Mouse (Mus musculus) intestine, embryonic 15.5 days (tissue): ENCODE measurements around the gene Ssu72. TPM values are rescaled to one million over a fixed set of nuclear protein-coding genes. Genes with fewer than 3 reads are reported as not detected.
"Not testable (repeated sequence)": the region's sequence is repeated elsewhere in the genome, so short reads cannot be mapped to it uniquely, and the experiment has no call there.

ENCODE experiments used
- ATAC-seq: fragments of 200-750 bp; cut with Nextera tagmentation; 2 replicates; pipeline ENCODE4 v1.8.0; 2017; ENCODE audit warnings: moderate TSS enrichment, moderate library complexity
- H3K27ac ChIP-seq: fragments of 300-500 bp; sonication (generic); 2 replicates; pipeline ENCODE4 v1.5.1; 2015; ENCODE audit warnings: mild to moderate bottlenecking, inconsistent platforms
- H3K27me3 ChIP-seq: fragments of 300-500 bp; sonication (generic); replicated peaks from 2 replicates; pipeline ENCODE4 v1.6.1; 2015; ENCODE audit warnings: inconsistent platforms
- H3K36me3 ChIP-seq: fragments of 300-500 bp; sonication (generic); 2 replicates; pipeline ENCODE4 v1.6.1; 2015; ENCODE audit warnings: inconsistent platforms
- H3K4me1 ChIP-seq: fragments of 300-500 bp; sonication (generic); replicated peaks from 2 replicates; pipeline ENCODE4 v1.6.1; 2015; ENCODE audit warnings: inconsistent platforms
- H3K4me2 ChIP-seq: fragments of 300-500 bp; sonication (generic); replicated peaks from 2 replicates; pipeline ENCODE4 v1.6.1; 2015; ENCODE audit warnings: mild to moderate bottlenecking, inconsistent platforms
- H3K4me3 ChIP-seq: fragments of 300-500 bp; sonication (generic); replicated peaks from 2 replicates; pipeline ENCODE4 v1.5.1; 2015; ENCODE audit warnings: inconsistent platforms
- H3K9ac ChIP-seq: fragments of 300-500 bp; sonication (generic); 2 replicates; pipeline ENCODE4 v1.6.1; 2015; ENCODE audit warnings: inconsistent platforms
- H3K9me3 ChIP-seq: fragments of 300-500 bp; sonication (generic); 2 replicates; pipeline ENCODE4 v1.6.1; 2016; ENCODE audit warnings: inconsistent platforms
- WGBS: fragments of 180-500 bp; shearing (Covaris S2); methylation state at CpG from one replicate; pipeline ENCODE4 v1.1.7; 2015; 5-methylcytosine and 5-hydroxymethylcytosine counted together
- polyA plus RNA-seq: library from polyadenylated mRNA; unstranded; fragments of >200 nt; fragmentation: Nextera tagmentation; extraction: Ambion mirVana; gene quantifications from 2 replicates; pipeline ENCODE4 v1.2.1, GENCODE M21; 2015

Gene Ssu72
- polyA plus RNA-seq, 1 experiment from 2014 or later, result 153 TPM

- WGBS, result 82% methylated on average over 37 of the region's 37 CpGs
- H3K4me2 ChIP-seq, result no peak overlapping the region
- H3K9me3 ChIP-seq, result no peaks in the 10 kb centered on the region
- H3K9ac ChIP-seq, result no peak overlapping the region
- H3K27ac ChIP-seq, result no peak overlapping the region
- H3K36me3 ChIP-seq, result peaks cover 12% of the 10 kb centered on the region; the same call in 1 of the 2 replicates
- ATAC-seq, result no peak
- H3K4me3 ChIP-seq, result no peak overlapping the region
- peaks cover 10% of the 10 kb centered on the region for H3K4me1 ChIP-seq
- no peaks in the 10 kb centered on the region for H3K27me3 ChIP-seq
Measured at GRCm38 (mm10) chr4:155739741-155740636, 35.4 kb downstream of the Ssu72 start.

GRCm38 (mm10) chr4:155740681-155741080 is 36.1 kb downstream of the Ssu72 start:
- not testable (repeated sequence) for H3K27ac ChIP-seq, H3K9me3 ChIP-seq, H3K4me2 ChIP-seq, H3K4me1 ChIP-seq, H3K4me3 ChIP-seq, H3K27me3 ChIP-seq, H3K9ac ChIP-seq, ATAC-seq
- WGBS, result 91% methylated on average over 10 of the region's 10 CpGs
- peaks cover 12% of the 10 kb centered on the region; the same call in 1 of the 2 replicates for H3K36me3 ChIP-seq

- no peak overlapping the region for H3K4me3 ChIP-seq
- no peaks in the 10 kb centered on the region for H3K4me1 ChIP-seq
- peaks cover 28% of the 10 kb centered on the region for H3K36me3 ChIP-seq
- H3K27ac ChIP-seq, result no peak overlapping the region
- no peak for ATAC-seq
- no peak overlapping the region for H3K9ac ChIP-seq
- WGBS, result 86% methylated on average over 5 of the region's 5 CpGs
- no peak overlapping the region for H3K4me2 ChIP-seq
- H3K9me3 ChIP-seq, result no peaks in the 10 kb centered on the region
- no peaks in the 10 kb centered on the region for H3K27me3 ChIP-seq
Measured at GRCm38 (mm10) chr4:155742684-155743083, 38.1 kb downstream of the Ssu72 start.

GRCm38 (mm10) chr4:155744474-155744873 is 39.9 kb downstream of the Ssu72 start:
- H3K36me3 ChIP-seq, result peaks cover 45% of the 10 kb centered on the region
- no peak overlapping the region for H3K4me3 ChIP-seq
- no peaks in the 10 kb centered on the region for H3K9me3 ChIP-seq
- no peak overlapping the region for H3K4me2 ChIP-seq
- WGBS, result 91% methylated on average over 8 of the region's 8 CpGs
- no peak for ATAC-seq
- no peak overlapping the region for H3K27ac ChIP-seq
- no peaks in the 10 kb centered on the region for H3K27me3 ChIP-seq
- no peak overlapping the region for H3K9ac ChIP-seq
- H3K4me1 ChIP-seq, result no peaks in the 10 kb centered on the region

GRCm38 (mm10) chr4:155745136-155745535 is 40.5 kb downstream of the Ssu72 start:
- WGBS, result 91% methylated on average over 5 of the region's 5 CpGs
- no peaks in the 10 kb centered on the region for H3K9me3 ChIP-seq
- no peak overlapping the region for H3K4me3 ChIP-seq
- no peak overlapping the region for H3K27ac ChIP-seq
- peaks cover 51% of the 10 kb centered on the region for H3K36me3 ChIP-seq
- ATAC-seq, result no peak
- no peak overlapping the region for H3K9ac ChIP-seq
- no peak overlapping the region for H3K4me2 ChIP-seq
- no peaks in the 10 kb centered on the region for H3K27me3 ChIP-seq
- H3K4me1 ChIP-seq, result no peaks in the 10 kb centered on the region

GRCm38 (mm10) chr4:155746036-155746548 is 41.5 kb downstream of the Ssu72 start:
- H3K4me3 ChIP-seq, result no peak overlapping the region
- no peak overlapping the region for H3K4me2 ChIP-seq
- 85% methylated on average over 8 of the region's 8 CpGs for WGBS
- peaks cover 52% of the 10 kb centered on the region for H3K36me3 ChIP-seq
- no peak overlapping the region for H3K9ac ChIP-seq
- H3K27ac ChIP-seq, result no peak overlapping the region
- no peaks in the 10 kb centered on the region for H3K27me3 ChIP-seq
- ATAC-seq, result no peak
- no peaks in the 10 kb centered on the region for H3K4me1 ChIP-seq
- H3K9me3 ChIP-seq, result no peaks in the 10 kb centered on the region

GRCm38 (mm10) chr4:155746575-155747490 is 42.2 kb downstream of the Ssu72 start:
- Histone ChIP-seq H3K9ac (no peak overlapping the region), H3K36me3 (peaks cover 50% of the 10 kb centered on the region), H3K4me2 (no peak overlapping the region), H3K27me3 (no peaks in the 10 kb centered on the region), H3K9me3 (no peaks in the 10 kb centered on the region), H3K27ac (no peak overlapping the region), H3K4me1 (no peaks in the 10 kb centered on the region), H3K4me3 (no peak overlapping the region)
- ATAC-seq, result no peak
- 87% methylated on average over 17 of the region's 17 CpGs for WGBS

- Histone ChIP-seq H3K27me3 (no peaks in the 10 kb centered on the region), H3K4me3 (no peak overlapping the region), H3K9me3 (no peaks in the 10 kb centered on the region), H3K4me2 (no peak overlapping the region), H3K36me3 (peaks cover 40% of the 10 kb centered on the region), H3K9ac (no peak overlapping the region), H3K27ac (no peak overlapping the region), H3K4me1 (peaks cover 24% of the 10 kb centered on the region)
- ATAC-seq, result no peak
- WGBS, result 92% methylated on average over 12 of the region's 12 CpGs
Measured at GRCm38 (mm10) chr4:155757011-155757410, 52.4 kb downstream of the Ssu72 start.

GRCm38 (mm10) chr4:155759862-155760612 is 55.4 kb downstream of the Ssu72 start:
- 2% methylated on average over 10 of the region's 10 CpGs for WGBS
- Histone ChIP-seq H3K4me2 (peak overlapping the region; percentile 89), H3K9ac (peak overlapping the region; percentile 87), H3K9me3 (no peaks in the 10 kb centered on the region), H3K4me1 (peaks cover 24% of the 10 kb centered on the region), H3K27ac (peak overlapping the region; percentile 80; the same call in 1 of the 2 replicates), H3K4me3 (peak overlapping the region; percentile 85), H3K36me3 (peaks cover 21% of the 10 kb centered on the region), H3K27me3 (no peaks in the 10 kb centered on the region)
- ATAC-seq, result peak; percentile 35

- ATAC-seq, result peak; percentile 98
Measured at GRCm38 (mm10) chr4:155760613-155761355, 56.2 kb downstream of the Ssu72 start, which contains the start of gene Atad3a. Gene Atad3a (minus strand): TSS chr4:155761093.

More at GRCm38 (mm10) chr4:155760613-155761355, 56.2 kb downstream of the Ssu72 start, which contains the start of gene Atad3a:
- H3K4me3 ChIP-seq, result peak within 1 kb of the TSS; percentile 85
- peak within 1 kb of the TSS; percentile 80 for H3K27ac ChIP-seq
- H3K27me3 ChIP-seq, result no peaks in the 10 kb centered on the region
- peaks cover 13% of the 10 kb centered on the region for H3K36me3 ChIP-seq
- H3K4me1 ChIP-seq, result peaks cover 24% of the 10 kb centered on the region
- under 1% methylated on average over 68 of the region's 68 CpGs for whole genome bisulfite sequencing
- H3K9me3 ChIP-seq, result no peaks in the 10 kb centered on the region
- H3K9ac ChIP-seq, result peak within 1 kb of the TSS; percentile 87
- peak within 1 kb of the TSS; percentile 89 for H3K4me2 ChIP-seq
